Mouse (Mus musculus): Measurements from ENCODE around the gene Sod1. TPM values are rescaled to one million over a fixed set of nuclear protein-coding genes. Genes with fewer than 3 reads are reported as not detected.

The Sod1 gene
- polyA plus RNA-seq (2012; rRNA removed): 486 and 665 TPM in 2 replicates

DNA sequence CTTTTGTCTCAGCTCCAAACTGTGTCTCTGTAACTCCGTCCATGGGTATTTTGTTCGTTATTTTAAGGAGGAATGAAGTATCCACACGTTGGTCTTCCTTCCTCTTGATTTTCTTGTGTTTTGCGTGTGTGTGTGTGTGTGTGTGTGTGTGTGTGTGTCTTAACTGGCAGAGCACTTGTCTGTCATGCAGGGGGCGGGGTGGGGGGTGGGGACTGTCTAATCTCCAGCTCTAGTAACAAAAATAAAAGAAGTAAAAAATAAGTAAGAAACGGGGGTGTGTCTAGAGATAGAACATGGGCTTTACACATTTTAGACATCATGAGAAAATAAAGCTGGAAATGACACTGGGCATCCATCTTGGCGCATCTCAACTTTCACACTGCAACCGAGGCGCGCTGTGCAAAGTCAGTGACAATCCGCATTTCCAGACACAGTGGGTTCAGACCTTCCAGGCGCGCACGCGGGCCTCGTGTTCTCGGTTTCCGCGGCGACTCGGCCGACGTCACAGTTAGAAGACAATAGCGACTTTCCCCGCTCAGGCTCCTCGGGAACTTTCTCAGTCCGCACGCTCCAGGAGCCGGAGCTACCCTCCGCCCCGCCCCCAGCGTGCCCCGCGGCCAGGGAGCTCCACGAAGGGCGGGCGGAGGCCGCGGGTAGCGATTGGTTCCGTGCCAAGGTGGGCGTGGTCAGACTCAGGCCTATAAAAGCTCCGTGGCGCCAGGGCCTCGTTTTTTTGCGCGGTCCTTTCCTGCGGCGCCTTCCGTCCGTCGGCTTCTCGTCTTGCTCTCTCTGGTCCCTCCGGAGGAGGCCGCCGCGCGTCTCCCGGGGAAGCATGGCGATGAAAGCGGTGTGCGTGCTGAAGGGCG lies at the start of gene Sod1:
Gene Sod1, plus strand, starts transcription at position 729 of the 866 bp plus-strand sequence.

Other genes with a start within 250 kb of the Sod1 start
- 3.4 and 4.1 TPM in 2 replicates for gene Tiam1, start 77.0 kb upstream of the Sod1 start, polyA plus RNA-seq (2012; rRNA removed)
- 61.4 and 66.7 TPM in 2 replicates for gene Scaf4, start 63.7 kb downstream of the Sod1 start, polyA plus RNA-seq (2012; rRNA removed)
- gene Hunk, start 165.3 kb downstream of the Sod1 start, polyA plus RNA-seq (2012; rRNA removed): 5.4 and 5.7 TPM in 2 replicates